Mouse (Mus musculus) hindbrain, embryonic 14.5 days (tissue): ENCODE results near the gene Fgfr2. TPM values are rescaled to one million over a fixed set of nuclear protein-coding genes. Genes with fewer than 3 reads are reported as not detected.
A peak's percentile ranks its signal among the peaks of the same experiment; 100 is the strongest.

Experiments used
- ATAC-seq: fragments of 200-750 bp; cut with Nextera tagmentation; 2 replicates; pipeline ENCODE4 v1.8.0; 2017; ENCODE audit warnings: moderate number of reproducible peaks, mild to moderate bottlenecking, moderate TSS enrichment, moderate library complexity; ENCODE audit not compliant: low FRiP score
- DNase-seq: peaks from one replicate; pipeline ENCODE4 v3.0.0-alpha.2; 2015; ENCODE audit warnings: low spot score
- H3K27ac ChIP-seq: fragments of 300-500 bp; sonication (generic); 2 replicates; pipeline ENCODE4 v1.5.1; 2014; ENCODE audit warnings: mild to moderate bottlenecking, moderate library complexity
- H3K27me3 ChIP-seq: fragments of 300-500 bp; sonication (generic); 2 replicates; pipeline ENCODE4 v1.6.1; 2014; ENCODE audit warnings: mild to moderate bottlenecking, low read length, mixed read lengths; ENCODE audit not compliant: control insufficient read depth, insufficient read depth
- H3K36me3 ChIP-seq: fragments of 300-500 bp; sonication (generic); replicated peaks from 2 replicates; pipeline ENCODE4 v1.6.1; 2014; ENCODE audit not compliant: control insufficient read depth, insufficient read depth
- H3K4me1 ChIP-seq: fragments of 300-500 bp; sonication (generic); replicated peaks from 2 replicates; pipeline ENCODE4 v1.6.1; 2014; ENCODE audit warnings: antibody characterized with exemption, low read length, mixed read lengths; ENCODE audit not compliant: control insufficient read depth, insufficient read depth
- H3K4me2 ChIP-seq: fragments of 300-500 bp; sonication (generic); replicated peaks from 2 replicates; pipeline ENCODE4 v1.6.1; 2014; ENCODE audit warnings: mild to moderate bottlenecking, moderate library complexity
- H3K4me3 ChIP-seq: fragments of 300-500 bp; sonication (generic); replicated peaks from 2 replicates; pipeline ENCODE4 v1.5.1; 2014; ENCODE audit warnings: mild to moderate bottlenecking, low read length
- H3K9ac ChIP-seq: fragments of 300-500 bp; sonication (generic); 2 replicates; pipeline ENCODE4 v1.6.1; 2014
- H3K9me3 ChIP-seq: fragments of 300-500 bp; sonication (generic); 2 replicates; pipeline ENCODE4 v1.6.1; 2016; ENCODE audit warnings: low read length; ENCODE audit not compliant: control insufficient read depth
- WGBS: fragments of 180-500 bp; shearing (Covaris S2); extraction: QIAGEN DNeasy Blood & Tissue Kit; methylation state at CpG from one replicate; pipeline ENCODE4 v1.1.7; 2014; 5-methylcytosine and 5-hydroxymethylcytosine counted together
- polyA plus RNA-seq: library from polyadenylated mRNA; unstranded; fragments of >200 nt; fragmentation: Nextera tagmentation; extraction: Ambion mirVana; gene quantifications from 2 replicates; pipeline ENCODE4 v1.2.1, GENCODE M21; 2014

Fgfr2 gene
- polyA plus RNA-seq, 1 experiment from 2014 or later, result 43.5 TPM

DNA sequence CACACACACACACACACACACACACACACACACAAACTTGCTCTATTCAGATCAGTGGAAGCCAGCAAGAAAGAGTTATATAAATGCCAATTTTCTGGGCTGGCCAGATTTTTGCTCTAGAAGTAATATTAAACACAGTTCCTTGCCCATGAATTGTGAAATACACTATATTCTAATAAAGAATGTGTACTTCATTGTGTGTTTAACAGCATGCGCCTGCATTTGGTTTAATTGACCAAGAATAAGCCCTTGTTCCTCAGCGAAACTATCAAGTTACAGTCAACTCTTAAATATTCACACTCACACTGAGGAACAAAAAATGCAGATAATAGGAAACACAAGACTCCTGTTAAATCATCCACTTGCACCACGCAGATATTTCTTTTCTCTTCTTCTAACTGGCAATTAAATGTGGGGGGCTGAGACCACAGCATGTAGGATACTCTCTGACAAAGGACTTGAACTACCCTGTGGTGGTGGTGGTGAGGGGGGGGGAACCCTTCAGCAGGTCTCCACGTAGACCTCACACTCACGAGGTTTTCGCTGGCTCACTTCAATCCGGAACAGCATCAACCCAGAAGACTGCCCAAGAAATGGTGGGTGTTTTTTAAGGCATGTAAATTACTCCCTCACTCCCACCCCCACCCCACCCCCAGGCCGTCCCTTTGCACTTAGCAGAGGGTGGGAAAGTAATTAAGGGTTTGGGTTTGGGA, 2865.0 kb downstream of the Fgfr2 start:
- Histone ChIP-seq H3K4me2 (peak overlapping the region; percentile 83; the same call in 1 of the 2 replicates), H3K36me3 (no peaks in the 10 kb centered on the region), H3K27me3 (no peaks in the 10 kb centered on the region; the same call in 1 of the 2 replicates), H3K4me3 (no peak overlapping the region), H3K9me3 (no peaks in the 10 kb centered on the region), H3K9ac (no peak overlapping the region), H3K4me1 (peaks cover 47% of the 10 kb centered on the region), H3K27ac (no peak overlapping the region)
- DNase-seq (no peak), ATAC-seq (no peak)
- WGBS, result 22% methylated on average over 8 of the region's 8 CpGs

DNA sequence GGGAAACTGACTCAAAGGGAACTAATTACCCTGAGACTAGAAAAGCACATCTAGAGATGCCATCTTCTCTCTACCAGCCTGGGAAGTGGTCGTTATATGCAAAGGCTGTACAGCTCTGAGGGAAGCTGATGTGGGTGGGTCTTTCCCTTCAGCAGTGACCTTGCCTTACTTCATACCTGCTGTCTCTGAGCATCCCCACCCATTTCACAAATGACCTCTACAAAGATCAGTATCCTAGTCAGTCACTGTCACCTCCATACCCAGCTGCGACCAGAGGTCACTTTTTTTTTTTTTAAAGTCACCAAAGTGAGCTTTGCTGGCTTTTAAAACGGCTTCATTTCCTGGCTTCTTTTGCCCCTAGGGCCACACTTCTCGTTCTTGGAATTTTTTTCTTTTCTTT, 2869.9 kb downstream of the Fgfr2 start:
- DNase-seq (no peak), ATAC-seq (no peak)
- no peaks in the 10 kb centered on the region for H3K36me3 ChIP-seq
- no peak overlapping the region for H3K4me3 ChIP-seq
- 58% methylated on average over 4 of the region's 4 CpGs for WGBS
- H3K9ac ChIP-seq, result no peak overlapping the region
- H3K4me1 ChIP-seq, result peaks cover 5% of the 10 kb centered on the region
- no peak overlapping the region for H3K27ac ChIP-seq
- H3K27me3 ChIP-seq, result no peaks in the 10 kb centered on the region
- no peak overlapping the region for H3K4me2 ChIP-seq
- no peaks in the 10 kb centered on the region for H3K9me3 ChIP-seq

DNA sequence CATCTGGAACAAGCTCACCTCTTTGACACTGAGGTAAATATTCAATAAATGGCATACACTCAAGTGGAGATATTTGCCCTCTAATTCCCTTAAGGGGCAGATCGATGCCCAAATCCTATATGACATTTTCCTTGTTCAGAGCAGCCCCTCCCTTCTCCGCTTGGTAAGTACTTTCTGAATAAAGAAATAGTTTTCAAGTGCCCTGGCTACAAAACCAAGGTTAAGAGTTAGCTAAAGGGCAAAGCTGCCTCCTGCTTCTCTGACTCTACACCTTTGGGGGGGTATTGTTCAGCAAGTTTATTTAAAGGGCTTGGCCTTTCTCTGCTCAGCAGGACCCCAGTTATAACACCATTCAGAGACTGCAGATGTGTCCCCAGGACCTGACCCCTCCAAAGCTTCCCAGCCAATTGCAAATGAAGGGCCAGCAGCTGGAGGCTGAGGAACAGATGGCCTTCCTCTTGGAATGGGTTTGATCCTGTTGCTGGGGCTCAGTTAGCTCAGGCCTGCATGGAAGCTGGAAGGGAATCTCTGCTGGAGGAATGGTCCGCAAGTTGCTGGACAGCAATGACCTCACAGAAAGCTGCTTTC, 2871.1 kb downstream of the Fgfr2 start:
- no peak overlapping the region for H3K4me3 ChIP-seq
- H3K27ac ChIP-seq, result no peak overlapping the region
- no peak overlapping the region for H3K9ac ChIP-seq
- H3K36me3 ChIP-seq, result no peaks in the 10 kb centered on the region
- DNase-seq (no peak), ATAC-seq (no peak)
- 46% methylated on average over 3 of the region's 3 CpGs for WGBS
- no peak overlapping the region for H3K4me2 ChIP-seq
- no peaks in the 10 kb centered on the region for H3K9me3 ChIP-seq
- no peaks in the 10 kb centered on the region for H3K27me3 ChIP-seq
- H3K4me1 ChIP-seq, result no peaks in the 10 kb centered on the region; the same call in 1 of the 2 replicates

DNA sequence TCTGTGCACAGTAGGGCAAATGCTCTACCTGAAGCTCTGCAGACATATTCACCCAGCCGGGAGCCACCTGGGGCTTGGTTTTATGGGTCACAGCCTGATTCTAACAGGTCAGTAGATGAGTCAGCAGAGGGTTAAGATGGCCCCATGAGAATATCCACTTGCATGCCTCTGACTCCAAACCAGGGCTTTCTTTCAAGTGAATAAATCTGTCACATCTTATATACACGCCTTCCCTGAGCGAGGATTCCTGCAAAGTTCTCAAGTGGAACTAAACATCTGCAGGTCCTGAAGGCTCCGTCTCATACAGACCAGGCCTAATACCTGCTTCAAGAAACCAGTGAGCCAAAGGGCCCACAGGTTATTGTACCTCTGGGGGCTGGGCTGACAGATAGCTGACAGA, 2872.2 kb downstream of the Fgfr2 start:
- no peaks in the 10 kb centered on the region for H3K36me3 ChIP-seq
- H3K4me2 ChIP-seq, result no peak overlapping the region
- DNase-seq, result no peak
- 62% methylated on average over 4 of the region's 4 CpGs for WGBS
- no peak overlapping the region for H3K4me3 ChIP-seq
- H3K27me3 ChIP-seq, result no peaks in the 10 kb centered on the region
- no peaks in the 10 kb centered on the region for H3K9me3 ChIP-seq
- H3K9ac ChIP-seq, result no peak overlapping the region
- no peak overlapping the region for H3K27ac ChIP-seq
- H3K4me1 ChIP-seq, result no peaks in the 10 kb centered on the region; the same call in 1 of the 2 replicates
- ATAC-seq, result no peak

DNA sequence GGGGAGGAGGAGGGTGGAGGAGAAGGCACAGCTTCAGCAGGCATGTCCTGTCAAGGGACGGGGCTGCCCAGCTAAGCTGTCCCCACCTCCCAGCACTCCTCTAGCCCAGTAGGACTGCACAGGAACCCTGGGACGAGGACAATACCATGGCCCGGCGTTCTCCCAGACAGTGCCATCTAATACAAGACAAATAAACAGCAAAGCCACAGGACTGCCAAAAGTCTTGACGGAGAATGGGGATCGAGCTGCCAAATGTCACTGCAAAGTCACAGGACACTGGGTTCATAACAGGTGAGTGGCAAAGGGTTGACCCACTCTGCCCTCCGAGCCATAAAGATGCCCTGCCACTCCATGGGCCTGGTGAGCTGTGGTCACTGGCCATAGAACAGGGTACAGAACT, 2874.7 kb downstream of the Fgfr2 start:
- no peak for ATAC-seq
- DNase-seq, result no peak
- no peak overlapping the region for H3K4me3 ChIP-seq
- H3K4me2 ChIP-seq, result no peak overlapping the region
- no peak overlapping the region for H3K27ac ChIP-seq
- WGBS, result 66% methylated on average over 7 of the region's 7 CpGs
- no peaks in the 10 kb centered on the region for H3K27me3 ChIP-seq
- H3K9me3 ChIP-seq, result no peaks in the 10 kb centered on the region
- H3K9ac ChIP-seq, result no peak overlapping the region
- peaks cover 4% of the 10 kb centered on the region; the same call in 1 of the 2 replicates for H3K4me1 ChIP-seq
- H3K36me3 ChIP-seq, result no peaks in the 10 kb centered on the region

DNA sequence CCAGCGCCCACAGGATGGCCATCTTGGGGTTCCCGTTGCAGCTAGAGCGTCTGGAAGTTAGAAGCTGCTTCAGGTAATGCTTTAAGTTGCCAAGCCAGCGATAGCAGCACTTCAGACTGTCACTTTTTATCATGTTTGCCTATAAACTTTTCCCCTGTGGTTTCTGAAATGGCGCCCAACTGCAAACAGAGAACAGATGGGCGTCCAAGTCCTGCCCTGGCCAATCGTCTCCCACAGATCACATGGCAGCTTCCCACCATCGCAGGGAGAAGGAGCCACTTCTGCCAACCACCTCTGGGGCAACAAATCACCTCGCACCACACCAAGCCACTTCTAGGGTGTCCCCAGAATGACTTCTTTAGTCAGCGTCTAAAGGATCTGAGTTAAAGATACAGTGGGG, 2875.3 kb downstream of the Fgfr2 start:
- WGBS, result 74% methylated on average over 10 of the region's 10 CpGs
- ATAC-seq (no peak), DNase-seq (no peak)
- H3K27me3 ChIP-seq, result no peaks in the 10 kb centered on the region
- H3K9me3 ChIP-seq, result no peaks in the 10 kb centered on the region
- H3K4me2 ChIP-seq, result no peak overlapping the region
- H3K36me3 ChIP-seq, result no peaks in the 10 kb centered on the region
- H3K4me1 ChIP-seq, result peaks cover 4% of the 10 kb centered on the region; the same call in 1 of the 2 replicates
- H3K27ac ChIP-seq, result no peak overlapping the region
- H3K4me3 ChIP-seq, result no peak overlapping the region
- H3K9ac ChIP-seq, result no peak overlapping the region

DNA sequence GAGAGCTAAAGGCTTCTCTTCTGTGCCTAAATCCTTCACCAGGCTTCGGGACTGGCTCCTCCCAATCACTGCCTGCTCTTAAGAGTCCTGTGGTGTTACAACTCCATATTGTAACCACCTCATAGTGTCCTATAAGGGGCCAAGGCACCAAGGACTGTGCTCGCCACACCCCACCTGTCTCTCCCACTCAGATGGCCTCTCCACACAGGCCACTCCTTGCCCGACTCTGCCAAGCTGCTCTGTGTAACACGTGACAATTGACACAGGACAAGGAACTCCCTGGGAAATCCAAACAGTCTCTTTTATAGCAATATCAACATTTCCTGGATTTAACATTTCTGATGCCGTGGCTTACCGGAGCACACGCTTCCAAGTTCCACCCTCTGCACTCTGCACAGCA, 2876.7 kb downstream of the Fgfr2 start:
- H3K9ac ChIP-seq, result no peak overlapping the region
- H3K9me3 ChIP-seq, result no peaks in the 10 kb centered on the region
- no peak overlapping the region for H3K4me2 ChIP-seq
- DNase-seq (no peak), ATAC-seq (no peak)
- H3K4me3 ChIP-seq, result no peak overlapping the region
- H3K36me3 ChIP-seq, result no peaks in the 10 kb centered on the region
- peaks cover 4% of the 10 kb centered on the region; the same call in 1 of the 2 replicates for H3K4me1 ChIP-seq
- no peak overlapping the region for H3K27ac ChIP-seq
- H3K27me3 ChIP-seq, result no peaks in the 10 kb centered on the region
- WGBS, result 72% methylated on average over 7 of the region's 7 CpGs

DNA sequence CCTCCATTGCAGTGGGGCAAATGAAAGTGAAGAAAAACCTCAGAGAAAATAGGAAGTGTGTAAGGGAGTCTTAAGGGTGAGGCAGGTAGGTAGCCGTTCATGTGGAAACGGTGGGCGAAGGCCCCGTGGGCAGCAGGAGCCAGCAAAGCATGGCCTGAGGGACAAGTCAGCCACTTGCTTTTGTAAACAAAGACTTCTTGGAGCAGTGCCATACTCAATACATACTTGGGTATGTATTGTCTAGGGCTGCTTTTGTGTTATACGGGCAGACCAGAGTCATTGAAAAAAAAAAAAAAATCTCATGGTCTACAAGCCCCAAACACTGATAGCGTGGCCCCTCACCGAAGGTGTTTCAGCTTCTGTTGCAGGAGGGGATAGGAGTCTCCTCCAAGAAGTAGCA, 2878.6 kb downstream of the Fgfr2 start:
- Histone ChIP-seq H3K9ac (no peak overlapping the region), H3K4me1 (peaks cover 4% of the 10 kb centered on the region; the same call in 1 of the 2 replicates), H3K4me2 (no peak overlapping the region), H3K9me3 (no peaks in the 10 kb centered on the region), H3K27ac (no peak overlapping the region), H3K4me3 (no peak overlapping the region), H3K36me3 (no peaks in the 10 kb centered on the region), H3K27me3 (no peaks in the 10 kb centered on the region)
- WGBS, result 50% methylated on average over 7 of the region's 7 CpGs
- DNase-seq (no peak), ATAC-seq (no peak)

DNA sequence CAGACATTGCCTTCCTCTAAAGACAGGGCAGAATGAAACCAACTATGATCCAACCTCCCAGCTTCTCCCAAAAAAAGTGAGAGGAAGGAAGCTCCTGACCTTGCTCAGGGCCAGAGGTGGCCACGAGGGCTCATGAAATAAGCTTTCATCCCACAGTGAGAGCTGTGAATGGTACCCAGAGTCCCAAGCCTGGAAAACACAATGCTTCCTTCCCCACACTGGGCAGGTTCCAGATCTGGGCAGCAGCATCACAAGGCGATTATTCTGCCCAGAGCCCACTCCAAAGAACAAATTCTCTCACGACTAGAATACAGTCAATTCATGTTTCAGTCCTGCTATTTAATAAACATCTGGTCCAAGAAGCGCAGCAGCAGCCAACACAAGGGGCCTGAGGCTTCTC, 2879.3 kb downstream of the Fgfr2 start:
- Histone ChIP-seq H3K27me3 (no peaks in the 10 kb centered on the region), H3K9me3 (no peaks in the 10 kb centered on the region), H3K4me3 (no peak overlapping the region), H3K4me1 (peaks cover 4% of the 10 kb centered on the region; the same call in 1 of the 2 replicates), H3K4me2 (no peak overlapping the region), H3K9ac (no peak overlapping the region), H3K27ac (no peak overlapping the region), H3K36me3 (no peaks in the 10 kb centered on the region)
- WGBS, result 64% methylated on average over 4 of the region's 4 CpGs
- no peak for DNase-seq
- no peak for ATAC-seq
